Mouse (Mus musculus): ENCODE measurements around the gene Spint2. TPM values are rescaled to one million over a fixed set of nuclear protein-coding genes. Genes with fewer than 3 reads are reported as not detected.

The Spint2 gene
- total RNA-seq (2022), result 10 to 100 TPM; 47.3 to 54.5 (median 53.2) TPM

DNA sequence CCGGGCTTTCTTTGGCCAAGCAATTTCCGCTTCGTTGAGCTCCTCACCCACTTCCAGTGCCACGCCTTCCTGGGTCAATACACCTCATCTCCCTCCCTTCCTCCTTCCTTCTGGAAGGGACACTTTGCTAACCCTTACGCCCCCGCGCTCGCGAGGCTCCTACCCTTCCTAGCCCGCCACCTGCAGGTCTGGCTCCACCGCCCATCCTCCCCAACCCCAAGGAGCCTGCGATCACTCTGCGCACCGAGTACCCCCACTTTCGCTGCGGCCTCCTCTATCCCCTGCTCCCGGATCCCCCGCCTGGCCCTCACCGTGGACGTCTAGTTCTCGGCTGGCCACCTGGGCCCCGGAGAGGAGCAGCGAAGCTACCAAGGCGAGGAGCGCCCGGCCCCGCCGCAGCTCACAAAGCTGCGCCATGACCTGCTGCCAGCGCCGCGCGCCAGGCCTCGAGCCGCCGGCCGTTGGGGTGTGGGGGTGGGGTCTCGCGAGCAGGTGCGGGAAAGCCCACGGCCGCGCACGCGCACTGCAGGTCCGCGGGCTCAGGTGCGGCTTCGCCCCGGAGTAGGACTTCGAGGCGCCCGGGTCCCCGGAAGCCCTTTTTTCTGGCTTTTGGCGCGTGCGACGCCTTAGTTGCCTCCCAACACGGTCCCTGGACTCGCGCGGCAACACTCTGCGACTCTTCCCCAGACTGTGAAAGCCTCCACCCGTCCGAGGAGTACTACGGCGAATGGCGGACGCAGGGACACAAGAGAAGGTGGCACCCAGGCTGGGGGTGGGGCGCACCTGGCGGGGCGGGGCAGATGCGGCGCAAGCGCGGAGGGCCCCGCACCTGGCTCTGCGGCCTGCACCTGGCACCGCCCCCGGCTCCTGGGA is at the start of gene Spint2:
Gene Spint2, minus strand, starts transcription at position 712 of the 873 bp plus-strand sequence.
- no peak for DNase-seq (ENCODE audit: low spot score)

GRCm38 (mm10) chr7:29328984-29329383 is 47.3 kb upstream of the Spint2 start:
- DNase-seq (ENCODE audit: low spot score), result no peak

DNA sequence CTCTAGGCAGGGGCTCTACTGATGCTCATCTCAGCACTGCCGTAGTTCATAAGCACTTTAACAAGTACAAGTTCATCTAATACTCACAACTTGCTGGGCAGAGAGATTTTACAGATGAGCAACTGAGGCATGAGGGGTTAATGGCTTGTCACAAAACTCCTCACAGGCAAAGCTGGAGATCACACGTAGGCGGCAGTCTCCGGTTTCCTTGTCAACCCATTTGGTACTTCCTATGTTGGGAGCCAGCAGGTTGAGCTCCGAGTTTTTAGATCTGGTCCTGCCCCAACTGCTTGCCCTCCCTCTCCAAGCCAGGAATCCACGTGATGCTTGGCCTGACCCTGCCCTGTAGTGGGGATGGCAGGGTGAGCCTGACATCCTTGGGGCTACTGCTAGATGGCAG is 45.4 kb upstream of the Spint2 start:
- DNase-seq (ENCODE audit: low spot score), result no peak

- DNase-seq (ENCODE audit: low spot score), result no peak
Measured at GRCm38 (mm10) chr7:29319337-29320307, 37.9 kb upstream of the Spint2 start.

DNA sequence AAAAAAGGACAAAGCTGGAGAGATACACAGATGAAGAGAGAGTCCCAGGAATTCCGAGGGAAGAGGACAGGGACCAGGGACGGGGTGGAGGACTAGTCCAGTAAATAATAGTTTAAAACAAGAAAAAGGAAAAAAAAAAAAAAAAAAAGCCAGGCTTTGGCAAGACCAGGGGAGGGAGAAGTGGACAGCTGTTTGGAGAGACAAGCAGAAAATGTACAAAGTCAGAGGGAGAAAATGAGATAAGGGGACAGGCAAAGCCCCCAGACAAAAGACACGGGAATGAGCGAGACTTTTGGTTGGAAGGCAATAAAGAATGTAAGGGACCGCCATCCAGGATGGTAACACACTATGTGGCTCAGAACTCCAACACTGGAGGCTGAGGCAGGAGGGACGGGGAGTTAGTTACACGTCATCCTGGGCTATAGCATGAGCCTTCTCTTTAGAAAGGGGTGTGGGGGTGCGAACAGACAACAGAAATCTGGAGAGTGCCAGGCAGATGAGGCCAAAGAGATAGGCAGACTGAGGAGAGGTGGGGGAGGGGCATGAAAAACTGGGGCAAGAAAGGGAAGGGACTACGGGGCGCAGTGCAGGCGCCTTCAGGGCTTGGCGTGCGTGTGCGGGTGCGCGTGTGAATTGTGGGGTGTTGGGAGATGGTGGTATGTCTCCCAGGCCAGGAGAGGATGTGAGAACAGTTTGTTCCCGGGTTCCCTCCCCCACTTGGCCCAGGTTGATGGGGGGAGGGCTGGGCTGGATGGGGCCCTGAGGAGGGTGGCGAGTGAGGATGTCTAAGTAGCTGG is 36.6 kb upstream of the Spint2 start:
- no peak for DNase-seq (ENCODE audit: low spot score)

DNA sequence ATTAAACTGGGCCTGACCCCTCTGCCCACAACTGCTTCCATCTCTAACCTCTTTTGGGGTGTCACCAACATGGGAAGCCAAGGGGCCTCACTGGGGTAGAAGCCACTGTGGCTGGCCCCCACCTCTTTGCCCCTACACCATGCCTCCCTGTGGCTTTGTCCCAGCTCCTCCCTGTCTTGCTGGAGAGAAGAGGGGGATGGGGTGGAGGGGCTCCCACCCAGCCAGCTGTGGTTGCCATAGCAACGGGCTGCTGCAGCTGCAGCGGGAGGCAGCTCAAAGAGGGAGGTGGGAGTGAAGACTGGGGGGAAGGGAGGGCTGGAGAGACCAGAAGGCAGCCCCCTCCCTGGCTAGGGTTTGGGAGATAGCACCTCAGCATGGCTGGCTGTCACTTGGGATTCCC is 35.8 kb upstream of the Spint2 start:
- DNase-seq (ENCODE audit: low spot score), result no peak

DNA sequence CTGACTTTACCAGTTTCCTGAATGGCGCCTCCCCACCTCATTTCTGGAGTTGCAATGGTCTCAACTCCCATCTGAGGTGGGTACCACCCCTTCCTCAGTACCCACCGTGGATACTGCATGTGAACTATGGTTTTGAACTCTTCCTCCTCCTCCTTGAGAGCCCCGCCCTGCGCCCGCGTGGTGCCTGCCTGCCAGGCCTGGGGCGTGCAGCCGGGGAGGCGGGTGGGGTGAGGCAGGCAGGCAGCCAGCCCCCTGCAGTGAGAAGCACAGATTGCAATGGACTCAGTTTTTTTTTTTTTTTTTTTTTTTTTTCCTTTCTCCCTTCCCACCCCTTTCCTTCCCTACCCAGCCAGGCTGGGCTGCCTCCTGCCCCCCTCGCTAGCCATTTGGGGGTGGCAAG is 35.3 kb upstream of the Spint2 start:
- DNase-seq (ENCODE audit: low spot score), result no peak

GRCm38 (mm10) chr7:29316137-29316734 is 34.5 kb upstream of the Spint2 start:
- DNase-seq (ENCODE audit: low spot score), result no peak

- DNase-seq (ENCODE audit: low spot score), result no peak
Measured at GRCm38 (mm10) chr7:29314844-29315628, 33.3 kb upstream of the Spint2 start.

- DNase-seq (ENCODE audit: low spot score), result no peak
Measured at GRCm38 (mm10) chr7:29313572-29314261, 32.0 kb upstream of the Spint2 start.

DNA sequence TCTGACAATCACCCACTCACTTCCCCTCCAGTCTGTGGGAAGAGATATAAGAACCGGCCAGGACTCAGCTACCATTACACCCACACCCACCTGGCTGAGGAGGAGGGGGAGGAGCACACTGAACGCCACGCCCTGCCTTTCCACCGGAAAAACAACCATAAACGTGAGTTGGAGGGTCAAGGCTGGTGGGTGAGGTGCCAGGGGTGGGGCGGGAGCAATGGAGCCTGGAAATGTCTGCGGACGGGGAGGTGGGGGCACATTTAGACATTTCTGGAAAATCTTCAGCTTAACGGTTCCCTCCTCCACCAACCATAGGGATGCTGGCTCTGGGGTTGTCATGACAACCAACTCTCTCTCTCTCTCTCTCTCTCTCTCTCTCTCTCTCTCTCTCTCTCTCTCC is 31.3 kb upstream of the Spint2 start:
- DNase-seq (ENCODE audit: low spot score), result no peak

DNA sequence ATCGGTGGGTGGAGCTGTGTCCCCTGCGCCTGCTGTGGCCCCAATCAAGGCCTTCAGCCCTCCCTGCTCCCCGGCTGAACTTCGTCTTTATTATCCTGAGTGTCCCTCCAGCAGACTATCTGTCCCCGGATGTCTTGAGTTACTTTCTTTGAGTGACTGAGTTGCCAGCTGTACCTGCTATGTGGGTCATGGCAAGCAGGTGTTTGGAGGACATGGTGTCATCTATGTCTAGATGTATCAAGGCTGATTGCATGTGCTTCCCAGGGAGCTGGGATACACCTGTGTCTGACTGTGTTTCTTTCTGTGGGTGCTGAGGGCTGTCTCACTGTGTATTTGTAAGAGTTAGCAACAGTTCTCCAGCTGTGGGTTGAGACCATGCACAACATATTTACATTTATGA is 28.0 kb upstream of the Spint2 start:
- DNase-seq (ENCODE audit: low spot score), result no peak

DNA sequence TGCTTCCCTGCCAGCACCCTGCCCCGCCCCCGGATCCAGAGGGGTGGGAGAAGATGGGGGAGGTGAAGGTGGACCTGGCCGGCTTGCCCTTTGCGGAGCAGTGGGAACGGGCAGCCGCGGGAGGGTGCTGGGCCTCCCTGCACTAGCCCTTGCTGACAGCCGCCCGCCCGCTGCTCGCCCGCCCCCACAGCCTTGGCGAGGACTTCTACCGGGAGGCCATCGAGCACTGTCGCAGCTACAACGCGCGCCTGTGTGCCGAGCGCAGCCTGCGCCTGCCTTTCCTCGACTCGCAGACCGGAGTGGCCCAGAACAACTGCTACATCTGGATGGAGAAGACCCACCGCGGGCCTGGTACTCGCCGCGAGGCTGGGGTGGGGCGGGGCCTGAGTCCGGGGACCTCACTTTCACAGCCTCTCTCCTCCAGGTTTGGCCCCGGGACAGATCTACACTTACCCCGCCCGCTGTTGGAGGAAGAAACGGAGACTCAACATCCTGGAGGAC is 27.6 kb upstream of the Spint2 start:
- no peak for DNase-seq (ENCODE audit: low spot score)

GRCm38 (mm10) chr7:29307350-29308104 is 25.8 kb upstream of the Spint2 start:
- peak; percentile 87 for DNase-seq (ENCODE audit: low spot score)

- DNase-seq (ENCODE audit: low spot score), result no peak
Measured at GRCm38 (mm10) chr7:29306619-29307018, 24.9 kb upstream of the Spint2 start.

- no peak for DNase-seq (ENCODE audit: low spot score)
Measured at GRCm38 (mm10) chr7:29306108-29306507, 24.4 kb upstream of the Spint2 start.

DNA sequence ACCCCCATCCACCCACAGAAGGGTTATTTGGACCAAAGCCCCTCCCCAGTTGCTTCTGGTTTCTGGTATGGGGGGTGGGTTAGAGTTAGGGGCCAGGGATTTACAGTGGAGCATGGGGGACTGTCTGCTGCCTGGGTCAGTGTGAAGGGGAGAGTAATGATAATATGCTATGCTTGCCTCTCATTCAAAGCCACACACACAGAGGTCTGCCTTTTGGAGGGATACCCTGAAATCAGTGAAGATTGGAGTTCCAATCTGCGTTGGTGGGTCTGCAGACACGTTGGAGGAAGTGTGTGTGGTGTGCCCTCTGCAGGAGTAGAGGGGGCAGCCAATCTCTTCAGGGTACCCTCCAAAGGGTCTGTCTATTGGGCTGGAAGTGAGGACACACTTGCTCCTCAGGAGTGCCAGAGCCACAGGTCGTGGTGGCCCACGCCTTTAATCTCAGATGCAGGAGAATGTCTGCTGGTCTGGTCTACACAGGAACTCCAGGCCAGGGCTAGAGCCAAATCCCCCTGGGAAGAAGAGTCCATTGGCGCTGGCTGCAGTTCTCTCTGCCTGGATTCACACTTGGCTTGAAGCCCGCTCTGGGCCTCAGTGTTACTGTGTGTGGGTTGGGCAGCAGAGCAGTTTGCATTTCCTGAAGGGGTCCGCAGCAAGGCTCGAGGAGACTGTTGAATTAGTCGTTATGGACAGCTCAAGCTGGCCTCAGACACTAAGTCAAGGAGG is 23.7 kb upstream of the Spint2 start:
- DNase-seq (ENCODE audit: low spot score), result no peak
